Mouse (Mus musculus) liver, embryonic 14.5 days (tissue): ENCODE data around the gene Smg6.

ENCODE experiments used
- CTCF ChIP-seq: IDR thresholded peaks from 2 replicates; pipeline ENCODE4 v1.5.1; 2016; ENCODE audit warnings: antibody characterized with exemption, low read depth, control low read depth
- EP300 ChIP-seq: IDR thresholded peaks from 2 replicates; pipeline ENCODE4 v1.6.1; 2016; ENCODE audit warnings: antibody characterized with exemption, low read depth

DNA sequence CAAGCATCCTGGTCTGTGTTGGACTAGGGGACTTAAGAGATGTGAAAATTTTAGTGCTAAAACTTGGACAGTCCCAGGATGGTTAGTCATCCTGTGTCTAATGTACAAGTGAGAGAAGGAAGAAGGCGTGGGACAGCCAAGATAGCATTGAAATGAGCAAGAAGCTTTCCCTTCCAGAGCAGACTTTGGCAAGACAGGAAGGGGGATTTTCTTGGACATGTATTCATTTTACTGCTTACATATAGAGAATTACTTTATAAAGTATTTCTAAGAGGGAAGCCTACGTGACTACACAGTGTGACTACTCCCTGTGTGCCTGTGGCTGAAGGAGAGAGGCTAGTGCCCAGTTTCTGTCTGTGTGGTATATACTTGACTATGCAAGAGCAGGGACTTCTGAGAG is 127.4 kb downstream of the Smg6 start:
- TF ChIP-seq CTCF (no peak), EP300 (no peak)
